In the genomic region with DNA sequence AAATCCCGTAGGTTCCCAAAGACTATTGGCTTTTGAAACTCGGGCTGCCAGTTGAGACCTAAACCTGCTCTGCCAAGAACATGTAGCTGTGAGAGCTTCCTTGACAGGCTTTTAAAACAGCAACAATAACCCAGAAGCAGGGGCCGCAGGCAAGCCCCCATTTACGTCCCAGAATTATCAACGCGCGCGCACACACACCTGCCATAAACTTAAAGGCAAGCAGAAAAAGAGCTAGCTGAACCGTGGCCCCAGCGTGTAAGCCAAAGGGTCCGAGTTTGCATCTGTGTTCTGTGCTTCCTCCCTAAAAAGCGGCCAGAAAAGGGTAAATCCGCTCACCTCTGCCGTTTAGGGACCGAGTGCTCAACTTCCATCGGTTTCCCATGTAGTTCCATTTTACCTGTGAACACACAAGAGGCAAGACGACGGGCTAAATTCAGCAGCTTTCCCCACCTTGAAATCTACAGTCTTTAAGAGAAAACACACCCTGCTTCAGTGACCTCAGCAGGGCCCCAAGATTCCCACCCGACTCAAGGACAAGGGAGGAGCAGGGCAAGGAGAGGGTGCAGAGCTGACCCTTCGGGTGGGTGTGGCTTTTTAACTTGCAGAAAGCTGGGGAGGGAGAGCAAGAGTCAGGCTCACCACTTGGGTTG, we compare ENCODE assay signal across 8 mouse cellular contexts. TPM values are rescaled to one million over a fixed set of nuclear protein-coding genes. Genes with fewer than 3 reads are reported as not detected.
DNase-seq lines count a peak whose midpoint lies in the region; ATAC-seq and TF ChIP-seq lines count a peak whose summit lies in the region.

No protein-coding gene starts in this region.

- 41% methylated on average over 20 of the region's 20 CpGs for WGBS in liver, adult 2 months
- 1% methylated on average over 20 of the region's 20 CpGs for WGBS in embryonic facial prominence, embryonic 14.5 days
- WGBS in intestine, postnatal 0 days: 5% methylated on average over 20 of the region's 20 CpGs
- WGBS in neural tube, embryonic 12.5 days: 2% methylated on average over 20 of the region's 20 CpGs

- H3K4me1 ChIP-seq in liver, adult 2 months (ENCODE audit: control insufficient read depth, insufficient read depth, low read length): peaks cover 8% of the 10 kb centered on the region
- peaks cover 38% of the 10 kb centered on the region for H3K4me1 ChIP-seq in embryonic facial prominence, embryonic 14.5 days (ENCODE audit: control insufficient read depth, insufficient read depth, low read length)
- 0 out of 2 replicates have a peak, but pooled peaks cover 7% of the 10 kb centered on the region for H3K4me1 ChIP-seq in intestine, postnatal 0 days (replicated peaks; ENCODE audit: control insufficient read depth, insufficient read depth, low read length)
- peaks cover 39% of the 10 kb centered on the region for H3K4me1 ChIP-seq in neural tube, embryonic 12.5 days

- DNase-seq in liver, adult 2 months (ENCODE audit: extremely low read depth, low read depth, low spot score): no peak
- DNase-seq in liver: no peak
- no peak for DNase-seq in embryonic facial prominence, embryonic 14.5 days (ENCODE audit: low spot score)
- no peak for DNase-seq in spleen, postnatal 36 days (ENCODE audit: low spot score in 2 of 2)
- DNase-seq in frontal cortex, postnatal 25 days (ENCODE audit: low spot score in 2 of 2): no peak
- DNase-seq in frontal cortex, postnatal 14 days (ENCODE audit: low spot score in 2 of 2): no peak

- no peak for ATAC-seq in embryonic facial prominence, embryonic 14.5 days (ENCODE audit: low read depth)
- ATAC-seq in intestine, postnatal 0 days: no peak
- no peak for ATAC-seq in neural tube, embryonic 12.5 days (ENCODE audit: low FRiP score, low read depth)

- peak overlapping the region; percentile 53; the same call in 1 of the 2 replicates for H3K4me3 ChIP-seq in liver, adult 2 months (ENCODE audit: insufficient read depth, low read depth, low read length)
- H3K4me3 ChIP-seq in embryonic facial prominence, embryonic 14.5 days (ENCODE audit: low read depth, low read length): peak overlapping the region; percentile 92
- peak overlapping the region; percentile 85 for H3K4me3 ChIP-seq in intestine, postnatal 0 days (ENCODE audit: low read depth, low read length)
- H3K4me3 ChIP-seq in neural tube, embryonic 12.5 days: peak overlapping the region; percentile 98

- H3K9ac ChIP-seq in liver, adult 2 months (ENCODE audit: low read depth, low read length): no peak overlapping the region
- peak overlapping the region; percentile 94 for H3K9ac ChIP-seq in embryonic facial prominence, embryonic 14.5 days (ENCODE audit: low read depth, low read length)
- peak overlapping the region; percentile 94 for H3K9ac ChIP-seq in intestine, postnatal 0 days (ENCODE audit: low read depth, low read length)
- H3K9ac ChIP-seq in neural tube, embryonic 12.5 days: peak overlapping the region; percentile 94

- no peaks in the 10 kb centered on the region for H3K36me3 ChIP-seq in liver, adult 2 months (ENCODE audit: control insufficient read depth, insufficient read depth, low read length)
- peaks cover 9% of the 10 kb centered on the region; the same call in 1 of the 2 replicates for H3K36me3 ChIP-seq in embryonic facial prominence, embryonic 14.5 days (ENCODE audit: control insufficient read depth, insufficient read depth, low read length)
- no peaks in the 10 kb centered on the region for H3K36me3 ChIP-seq in intestine, postnatal 0 days (ENCODE audit: control insufficient read depth, insufficient read depth)
- H3K36me3 ChIP-seq in neural tube, embryonic 12.5 days: peaks cover 9% of the 10 kb centered on the region; the same call in 1 of the 2 replicates

- H3K79me2 ChIP-seq in liver, adult 2 months (ENCODE audit: control insufficient read depth, insufficient read depth, low read length): no peaks in the 10 kb centered on the region; the same call in 1 of the 2 replicates

- no peak for TF ChIP-seq CTCF in liver, adult 2 months (IDR thresholded peaks at IDR 0.05; ENCODE audit: low read depth, low read length)
- no peak for TF ChIP-seq CTCF in intestine, postnatal 0 days (IDR thresholded peaks at IDR 0.05; ENCODE audit: low read depth)

- peak overlapping the region; percentile 94 for H3K4me2 ChIP-seq in embryonic facial prominence, embryonic 14.5 days (ENCODE audit: low read depth, low read length)
- H3K4me2 ChIP-seq in intestine, postnatal 0 days (replicated peaks; ENCODE audit: low read depth): peak overlapping the region; percentile 86
- peak overlapping the region; percentile 89 for H3K4me2 ChIP-seq in neural tube, embryonic 12.5 days (replicated peaks)

- H3K9me3 ChIP-seq in embryonic facial prominence, embryonic 14.5 days (ENCODE audit: control insufficient read depth, low read length): no peaks in the 10 kb centered on the region
- H3K9me3 ChIP-seq in intestine, postnatal 0 days (ENCODE audit: control insufficient read depth): no peaks in the 10 kb centered on the region
- H3K9me3 ChIP-seq in neural tube, embryonic 12.5 days: no peaks in the 10 kb centered on the region

- TF ChIP-seq POLR2A in liver, adult 2 months (IDR thresholded peaks at IDR 0.05; ENCODE audit: extremely low read depth, insufficient read depth, low read length): no peak

- no peak overlapping the region for H3K27ac ChIP-seq in liver, adult 2 months (replicated peaks; ENCODE audit: insufficient read depth, low read depth, low read length)
- peak overlapping the region; percentile 100 for H3K27ac ChIP-seq in embryonic facial prominence, embryonic 14.5 days (replicated peaks; ENCODE audit: low read depth, low read length)
- peak overlapping the region; percentile 95 for H3K27ac ChIP-seq in intestine, postnatal 0 days (ENCODE audit: low read depth, low read length)
- no peak overlapping the region; the same call in 1 of the 2 replicates for H3K27ac ChIP-seq in neural tube, embryonic 12.5 days

- H3K27me3 ChIP-seq in liver, adult 2 months (ENCODE audit: control insufficient read depth, insufficient read depth, low read length): peaks cover 30% of the 10 kb centered on the region
- no peaks in the 10 kb centered on the region for H3K27me3 ChIP-seq in embryonic facial prominence, embryonic 14.5 days (replicated peaks; ENCODE audit: control insufficient read depth, insufficient read depth, low read length)
- no peaks in the 10 kb centered on the region for H3K27me3 ChIP-seq in intestine, postnatal 0 days (replicated peaks; ENCODE audit: control insufficient read depth, insufficient read depth, low read length)
- H3K27me3 ChIP-seq in neural tube, embryonic 12.5 days (replicated peaks): no peaks in the 10 kb centered on the region

RNA-seq across cellular contexts. Expression of a gene that starts 1.7 kb away (rescaled TPM):
- 0.27 and 0.46 TPM in 2 replicates for total RNA-seq in liver, adult 2 months (2014; rRNA removed)
- polyA plus RNA-seq in liver, adult 2 months (2012; rRNA removed): 0.05 and 0.21 TPM in 2 replicates
- polyA plus RNA-seq in embryonic facial prominence, embryonic 14.5 days (2014; fragmentation: Nextera tagmentation; extraction: Ambion mirVana): 49.4 and 61.6 TPM in 2 replicates
- 54.7 and 56.3 TPM in 2 replicates for polyA plus RNA-seq in intestine, postnatal 0 days (2015; fragmentation: Nextera tagmentation; extraction: Ambion mirVana)
- polyA plus RNA-seq in neural tube, embryonic 12.5 days (2016; fragmentation: Nextera tagmentation; extraction: Ambion mirVana): 94.0 and 95.9 TPM in 2 replicates

RNA-seq across cellular contexts. Expression of a gene that starts 50.8 kb away (rescaled TPM):
- 19.3 and 20.5 TPM in 2 replicates for total RNA-seq in liver, adult 2 months (2014; rRNA removed)
- polyA plus RNA-seq in liver, adult 2 months (2012; rRNA removed): 7.8 and 9.8 TPM in 2 replicates
- 39.6 and 40.6 TPM in 2 replicates for polyA plus RNA-seq in embryonic facial prominence, embryonic 14.5 days (2014; fragmentation: Nextera tagmentation; extraction: Ambion mirVana)
- 30.2 and 30.5 TPM in 2 replicates for polyA plus RNA-seq in intestine, postnatal 0 days (2015; fragmentation: Nextera tagmentation; extraction: Ambion mirVana)
- polyA plus RNA-seq in neural tube, embryonic 12.5 days (2016; fragmentation: Nextera tagmentation; extraction: Ambion mirVana): 152 and 166 TPM in 2 replicates

Comparison
In these comparisons a context has a peak if more than half of its experiments do, and no peak if none do; other contexts are left out.
1. H3K27ac ChIP-seq: peak in embryonic facial prominence, embryonic 14.5 days (single experiment) and intestine, postnatal 0 days (single experiment); none in liver, adult 2 months (single experiment) and neural tube, embryonic 12.5 days (single experiment).
2. RNA of a gene that starts 1.7 kb away (polyA plus RNA-seq): 94.0 to 95.9 TPM in neural tube, embryonic 12.5 days, 54.7 to 56.3 TPM in intestine, postnatal 0 days and 49.4 to 61.6 TPM in embryonic facial prominence, embryonic 14.5 days; 0.05 to 0.21 TPM in liver, adult 2 months; every median in the first group is over 10 times any median in the second.
3. Peak in every context shown above with its lines, with median percentiles within 50 percentile points of each other: H3K4me3 ChIP-seq and H3K4me2 ChIP-seq.